Mouse (Mus musculus) cerebellum, postnatal 25 days (tissue): ENCODE measurements around the gene Slc29a4.

Experiments used
- DNase-seq, 2 experiments: peaks; one replicate each; pipeline ENCODE4 v3.0.0; 2021; ENCODE audit warnings: mixed read lengths in 2 of 2

The Slc29a4 gene

DNA sequence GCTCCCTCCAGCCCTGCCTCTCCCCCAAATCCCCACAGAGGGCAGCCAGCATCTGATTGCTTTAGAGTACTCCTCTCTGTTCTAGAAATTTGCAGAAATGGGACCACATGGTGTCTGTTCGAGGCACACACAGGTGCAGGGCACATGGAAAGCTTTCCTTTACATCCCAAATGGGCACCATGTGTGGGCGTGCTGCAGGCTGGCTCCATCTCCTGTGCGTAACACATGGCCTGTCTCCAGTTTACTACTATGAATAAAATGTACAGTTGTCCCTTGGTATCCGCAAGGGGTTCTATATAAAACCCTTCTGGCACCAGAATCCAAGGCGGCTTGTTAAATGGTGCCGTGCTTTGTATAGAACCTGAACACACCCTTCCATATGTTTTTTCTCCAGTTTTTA, 4.6 kb downstream of the Slc29a4 start:
- peak; percentile 18 to 40 for DNase-seq

DNA sequence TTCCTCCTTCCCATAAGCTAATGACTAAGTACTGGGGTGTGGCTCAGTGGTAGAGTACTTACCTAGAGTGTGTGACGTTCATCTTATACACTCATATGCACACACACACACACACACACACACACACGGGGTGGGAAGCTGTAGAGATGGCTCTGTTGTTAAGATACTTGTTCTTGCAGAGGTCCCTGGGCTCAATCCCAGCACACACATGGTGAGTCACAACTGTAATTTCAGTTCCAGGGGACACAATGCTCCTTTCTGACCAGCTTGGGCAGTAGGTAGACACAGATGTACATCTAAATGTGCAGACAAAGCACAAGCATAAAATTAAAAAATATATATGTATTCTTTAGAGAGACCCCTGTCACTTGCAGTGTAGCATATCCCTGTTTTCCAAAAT, 5.4 kb downstream of the Slc29a4 start:
- no peak for DNase-seq

DNA sequence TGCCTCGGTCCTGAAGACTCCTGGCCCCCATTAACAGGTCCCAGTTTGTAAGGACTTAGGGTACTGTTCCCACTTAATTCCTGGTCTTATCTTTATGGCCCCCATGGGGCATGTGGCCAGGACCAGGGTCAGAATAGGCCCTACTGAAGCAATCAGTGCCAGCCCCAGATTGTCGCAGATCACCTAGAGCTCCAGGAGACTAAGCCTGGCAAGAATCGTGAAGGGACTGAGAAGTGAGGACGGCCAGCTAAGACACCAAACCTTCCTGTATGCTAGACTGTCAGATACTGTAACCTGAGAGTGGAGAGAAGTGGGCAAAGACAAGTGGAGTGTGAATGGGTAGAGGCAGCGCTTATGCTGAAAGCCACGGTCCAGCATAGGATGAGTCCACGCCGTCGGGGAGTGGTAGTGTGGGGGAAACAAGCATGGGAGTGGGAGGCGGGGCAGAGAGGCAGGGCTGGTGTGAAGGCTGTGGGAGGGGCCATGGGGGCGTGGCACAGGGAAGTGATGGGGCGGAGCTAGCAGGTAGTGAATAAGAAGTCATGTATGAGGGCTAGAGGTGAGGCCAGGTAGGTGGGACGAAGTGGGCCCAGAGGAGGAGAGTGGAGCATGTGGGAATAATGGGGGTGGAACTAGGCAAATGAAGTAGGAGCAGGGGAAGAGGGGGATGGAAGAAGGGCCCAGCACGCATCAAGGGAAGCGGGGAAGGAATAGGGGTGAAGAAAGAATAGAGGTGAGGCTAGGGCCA, 8.7 kb downstream of the Slc29a4 start:
- DNase-seq, result peak in 1 of 2 experiments; percentile 72

DNA sequence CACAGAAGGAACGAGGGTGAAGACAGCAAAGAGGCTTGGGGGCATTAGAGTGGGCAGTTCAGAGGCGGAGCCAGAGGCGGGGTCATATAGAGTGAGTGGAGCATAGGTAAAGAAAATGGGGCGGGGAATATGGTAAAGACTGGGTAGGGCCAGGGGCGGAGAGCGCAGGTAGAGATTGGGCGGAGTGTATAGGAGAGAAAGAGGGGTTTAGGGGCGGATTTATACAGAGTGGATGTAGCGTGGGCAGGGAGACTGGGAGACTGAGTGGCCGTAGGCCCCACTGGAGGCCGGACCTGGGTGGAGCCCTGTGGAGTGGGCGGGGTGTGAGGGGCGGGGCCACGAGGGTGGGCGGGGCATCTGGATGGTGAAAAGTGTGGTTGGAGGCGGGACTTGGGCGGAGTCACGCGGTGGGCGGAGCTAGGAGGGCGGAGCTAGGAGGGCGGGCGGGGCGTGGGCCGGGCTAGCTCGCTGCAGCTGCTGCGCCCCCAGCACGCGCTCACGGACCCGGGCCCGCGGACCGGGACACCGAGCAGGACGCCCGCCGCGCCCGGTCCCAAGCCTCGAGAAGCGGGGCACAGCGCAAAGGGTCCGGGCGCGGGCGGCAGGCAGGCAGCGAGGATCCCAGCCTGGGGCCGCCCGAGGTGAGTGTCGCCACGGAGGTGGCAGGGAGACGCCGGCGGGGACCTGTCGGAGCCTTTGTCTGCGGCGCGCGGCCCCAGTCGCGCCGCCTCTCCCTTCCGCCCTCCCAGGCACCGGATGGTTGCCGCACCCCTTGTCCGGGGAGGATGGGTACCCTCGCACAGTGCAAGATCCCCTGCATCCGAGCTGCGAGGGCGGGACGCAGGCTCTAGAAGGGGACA, 9.6 kb downstream of the Slc29a4 start:
- DNase-seq, result peak; percentile 71 to 87

DNA sequence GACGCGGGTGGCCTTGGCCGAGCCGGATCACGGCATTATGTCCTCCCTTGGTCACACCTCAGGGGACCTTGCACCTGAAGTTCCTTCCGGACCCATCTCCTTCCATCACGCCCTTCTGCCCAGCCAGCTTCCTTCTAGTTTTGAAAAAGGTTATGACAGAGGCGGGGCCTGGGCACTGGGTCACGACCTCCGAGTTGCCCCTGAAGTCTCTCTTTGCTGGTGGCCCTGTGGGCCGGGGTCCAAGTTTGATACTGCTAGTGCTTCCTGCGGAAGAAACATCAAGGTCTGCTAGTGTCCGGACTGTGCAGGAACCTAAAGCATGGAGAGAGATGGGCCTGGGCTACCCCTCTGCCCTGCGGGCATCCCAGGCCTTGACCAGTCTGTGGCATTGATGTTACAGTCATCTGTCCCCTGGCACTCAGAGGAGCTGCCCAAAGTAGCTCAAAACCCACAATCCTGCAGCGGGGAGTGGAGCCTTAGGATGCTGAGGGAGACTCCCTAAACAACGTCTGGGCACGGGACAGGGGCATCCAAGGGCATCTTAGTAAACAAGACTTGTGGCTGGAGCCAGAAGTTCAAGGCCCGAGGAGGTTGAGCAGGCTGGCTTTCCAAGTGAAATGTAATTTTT, 10.3 kb downstream of the Slc29a4 start:
- peak in 1 of 2 experiments; percentile 56 for DNase-seq

DNA sequence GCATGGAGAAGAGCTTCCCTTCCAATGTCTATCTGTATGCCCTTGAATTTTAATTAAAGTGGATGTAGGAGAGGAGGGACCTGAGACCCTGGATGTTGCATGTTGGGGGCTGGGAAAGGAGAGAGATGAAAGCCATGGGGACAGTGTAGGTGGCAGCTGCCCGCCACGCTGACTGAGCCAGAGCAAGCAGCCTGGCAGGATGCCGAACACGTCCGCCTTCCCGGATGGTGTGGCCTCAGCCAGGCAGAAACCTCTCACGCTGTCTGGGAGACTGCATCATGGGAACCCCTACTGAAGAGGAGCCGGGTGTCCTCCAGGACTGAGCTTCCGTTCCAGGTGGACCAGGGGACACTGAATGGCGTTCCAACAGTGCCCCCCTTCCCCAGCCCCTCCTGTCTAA, 11.3 kb downstream of the Slc29a4 start:
- DNase-seq, result peak; percentile 88 to 94

DNA sequence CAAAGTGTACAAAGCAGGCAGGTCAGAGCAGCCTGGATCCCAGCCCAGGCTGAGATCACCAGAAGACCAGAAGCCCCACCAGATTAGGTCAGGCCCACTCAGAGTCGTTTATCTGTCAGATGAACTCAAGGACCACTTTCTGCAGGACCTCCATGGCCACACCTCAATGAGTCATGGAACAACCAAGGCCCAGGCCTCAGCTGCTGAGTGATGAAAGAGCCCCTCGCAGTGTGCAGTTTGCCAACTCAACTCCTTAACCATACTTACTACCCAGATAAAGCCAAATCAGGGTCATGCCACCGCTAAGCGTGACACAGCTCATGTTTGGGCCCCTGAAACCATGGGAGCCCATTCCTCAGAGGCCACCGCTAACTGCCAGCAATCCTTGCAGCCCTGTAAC, 15.4 kb downstream of the Slc29a4 start:
- no peak for DNase-seq

DNA sequence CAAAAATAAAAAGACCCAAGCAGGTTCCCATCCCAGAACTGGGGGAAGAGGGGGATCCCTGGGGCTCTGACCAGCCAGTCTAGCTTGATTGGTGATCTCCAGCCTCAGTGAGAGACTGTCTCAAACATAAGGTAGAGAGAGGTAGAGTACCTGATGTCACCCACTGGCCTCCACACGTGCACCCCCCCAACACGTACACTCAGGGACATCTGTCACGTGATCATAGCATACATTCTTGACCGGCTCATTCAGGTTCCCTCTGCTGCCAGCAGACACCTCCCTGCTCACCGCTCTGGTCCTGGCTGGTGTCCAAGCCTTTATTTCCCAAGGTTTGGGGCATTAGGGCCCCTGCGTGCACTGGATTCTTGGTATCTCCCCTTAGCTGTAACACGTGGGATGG, 17.1 kb downstream of the Slc29a4 start:
- no peak for DNase-seq

DNA sequence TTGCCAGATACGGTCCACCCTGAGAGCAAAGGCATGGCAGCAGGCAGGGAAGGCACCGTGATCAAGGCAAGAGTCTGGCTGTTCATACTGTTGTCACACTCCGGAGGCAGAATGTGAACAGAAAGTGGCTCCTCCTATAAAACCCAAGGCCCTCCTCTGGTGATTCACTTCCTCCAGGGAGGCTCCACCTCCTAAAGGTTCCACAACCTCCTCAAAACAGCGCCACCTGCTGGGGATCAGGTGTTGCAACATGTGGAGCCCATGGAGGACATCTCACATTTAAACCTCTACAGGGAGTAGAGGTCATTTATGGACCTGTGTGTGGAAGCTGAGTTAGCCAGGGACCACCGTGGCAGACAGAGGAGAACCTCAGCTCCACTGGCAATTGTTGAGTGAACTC, 20.1 kb downstream of the Slc29a4 start:
- no peak for DNase-seq

DNA sequence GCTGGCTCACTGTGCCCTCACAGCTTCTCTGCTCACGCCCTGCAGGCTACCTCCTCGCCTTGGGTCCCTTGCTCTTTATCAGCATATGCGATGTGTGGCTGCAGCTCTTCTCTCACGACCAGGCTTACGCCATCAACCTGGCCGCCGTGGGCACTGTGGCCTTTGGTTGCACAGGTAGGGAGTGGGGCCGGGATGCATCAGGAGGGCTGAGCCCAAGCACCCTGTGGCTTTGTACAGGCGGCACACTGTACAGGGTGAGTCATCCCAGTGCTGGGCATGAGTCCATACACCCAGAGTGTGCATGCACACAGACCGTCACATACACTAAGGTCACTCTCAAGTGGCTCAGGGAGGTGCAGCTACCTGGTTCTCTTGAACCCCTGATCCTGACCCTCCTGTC, 21.7 kb downstream of the Slc29a4 start:
- peak; percentile 78 to 88 for DNase-seq

DNA sequence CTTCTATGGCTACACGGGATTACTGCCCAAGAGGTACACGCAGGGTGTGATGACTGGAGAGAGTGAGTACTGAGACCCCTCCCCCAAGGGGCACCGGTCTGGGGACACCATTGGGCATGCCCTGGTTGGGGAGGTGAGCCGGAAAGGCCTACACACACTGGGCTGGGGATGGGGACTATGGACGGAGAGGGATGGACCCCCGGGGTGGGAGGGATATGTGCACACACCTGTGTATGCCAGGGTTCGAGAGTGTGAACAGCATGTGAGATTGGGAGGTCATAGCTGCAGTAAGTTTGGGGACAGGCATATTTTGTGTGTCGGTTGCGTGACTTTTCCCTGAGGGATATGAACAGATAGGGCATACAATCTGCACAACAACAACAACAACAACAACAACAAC, 22.7 kb downstream of the Slc29a4 start:
- no peak for DNase-seq

DNA sequence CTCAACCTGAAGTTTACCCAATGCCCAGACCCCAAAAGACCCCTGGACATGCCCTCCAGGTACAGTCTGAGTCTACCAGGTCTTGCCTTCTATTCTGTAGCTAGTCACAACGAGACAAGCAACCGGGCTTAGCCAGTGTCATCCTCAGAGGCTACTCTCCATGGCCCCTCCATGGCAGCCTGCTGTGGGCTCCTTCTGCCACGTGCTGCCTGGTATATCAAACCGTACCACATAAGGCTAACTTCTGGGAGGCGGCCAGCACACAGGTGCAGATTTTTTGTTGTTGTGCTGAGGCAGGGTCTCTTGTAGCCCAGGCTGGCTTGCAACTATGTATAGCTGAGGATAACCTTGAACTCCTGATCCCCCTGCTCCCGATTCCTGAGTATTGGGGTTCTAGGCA, 23.7 kb downstream of the Slc29a4 start:
- DNase-seq, result peak; percentile 77 to 85

DNA sequence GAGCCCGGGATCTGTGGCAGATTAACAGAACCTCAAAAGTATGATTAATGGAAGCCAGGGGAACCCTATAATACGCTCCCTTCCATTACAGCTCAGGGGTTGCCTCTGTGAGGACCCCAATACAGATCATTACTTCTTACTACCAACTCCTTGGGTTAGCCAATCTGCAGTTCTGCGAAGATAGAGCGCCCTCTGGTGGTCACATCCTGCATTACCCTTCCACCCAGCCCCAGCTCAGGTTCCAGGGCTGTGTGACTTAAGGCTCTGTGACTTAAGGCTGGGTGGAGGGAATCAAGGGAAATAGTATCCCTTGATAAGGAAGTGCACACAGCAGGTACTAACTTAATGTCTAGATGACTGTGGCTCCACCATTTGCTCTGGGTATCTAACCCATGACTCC, 25.7 kb downstream of the Slc29a4 start:
- DNase-seq, result peak; percentile 93 to 94

DNA sequence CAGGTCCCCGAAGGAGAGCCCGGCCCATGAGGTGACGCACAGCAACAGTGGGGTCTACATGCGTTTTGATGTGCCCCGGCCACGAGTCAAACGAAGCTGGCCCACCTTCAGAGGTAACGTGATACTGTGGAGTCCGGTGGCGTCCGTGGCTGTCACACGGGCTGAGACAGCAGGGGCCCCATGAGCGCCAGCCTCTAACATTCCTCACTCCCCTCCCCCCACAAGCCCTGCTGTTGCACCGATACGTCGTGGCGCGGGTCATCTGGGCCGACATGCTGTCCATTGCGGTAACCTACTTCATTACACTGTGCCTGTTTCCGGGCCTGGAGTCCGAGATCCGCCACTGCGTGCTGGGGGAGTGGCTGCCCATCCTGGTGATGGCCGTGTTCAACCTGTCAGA, 26.2 kb downstream of the Slc29a4 start:
- DNase-seq, result no peak

DNA sequence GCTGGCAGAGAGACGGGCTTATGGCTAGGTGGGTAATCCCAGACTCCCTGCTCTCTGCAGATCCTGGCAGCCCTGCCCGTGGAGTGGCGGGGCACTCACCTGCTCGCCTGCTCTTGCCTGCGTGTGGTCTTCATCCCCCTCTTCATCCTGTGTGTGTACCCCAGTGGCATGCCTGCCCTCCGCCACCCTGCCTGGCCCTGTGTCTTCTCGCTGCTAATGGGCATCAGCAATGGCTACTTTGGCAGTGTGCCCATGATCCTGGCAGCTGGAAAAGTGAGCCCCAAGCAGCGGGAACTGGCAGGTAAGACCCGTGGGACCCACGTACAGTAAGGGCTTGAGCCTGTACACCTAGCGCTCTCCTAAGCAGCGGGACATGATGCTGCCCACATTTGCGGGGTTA, 27.6 kb downstream of the Slc29a4 start:
- DNase-seq, result no peak

DNA sequence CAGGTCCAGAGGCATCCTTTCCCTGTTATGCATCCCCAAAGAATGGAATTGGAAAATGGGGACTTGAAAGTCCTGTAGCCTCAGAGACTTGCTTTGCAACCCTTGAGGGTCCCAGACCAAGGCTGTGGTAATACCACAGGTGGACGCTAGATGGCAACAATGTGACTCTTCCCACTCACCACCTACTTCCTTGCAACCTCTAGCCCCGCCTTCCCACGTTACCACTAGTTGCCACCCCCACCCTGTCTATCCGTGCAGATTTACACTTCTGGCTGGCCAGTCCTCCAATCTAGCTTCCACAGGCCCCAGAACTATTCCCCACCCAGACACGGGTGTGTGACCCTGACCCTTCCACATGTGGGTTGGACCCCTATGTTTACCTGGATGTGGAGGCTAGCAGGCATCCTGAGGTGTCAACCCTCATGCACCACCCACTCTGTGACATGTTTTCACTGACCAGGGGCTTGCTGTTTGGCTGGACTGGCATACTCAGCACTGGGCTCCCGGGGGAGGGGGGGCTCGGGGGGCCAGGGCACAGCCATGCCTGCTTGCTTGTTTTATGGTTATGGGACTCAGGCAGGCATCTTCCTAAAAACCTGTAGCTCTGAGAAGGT, 31.3 kb downstream of the Slc29a4 start:
- peak; percentile 69 to 82 for DNase-seq

DNA sequence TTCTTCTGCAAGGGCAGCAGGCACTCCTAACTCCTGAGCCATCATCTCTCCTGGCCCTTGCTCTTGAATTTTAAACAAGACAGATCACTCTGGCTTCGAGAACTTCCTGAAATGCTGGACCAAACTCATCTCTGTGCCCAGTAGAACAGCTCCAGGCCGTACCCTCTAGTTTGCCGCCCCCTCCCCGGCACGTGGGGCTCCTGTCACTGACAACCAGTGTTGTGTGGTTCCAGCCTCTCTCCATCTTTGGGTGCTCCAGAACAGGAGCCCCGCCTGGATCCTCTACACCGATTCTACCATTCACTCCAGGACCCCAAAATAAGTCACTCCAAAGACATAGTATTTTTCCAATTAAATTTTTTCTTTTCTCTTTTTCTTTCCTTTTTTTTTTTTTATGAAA, 32.0 kb downstream of the Slc29a4 start:
- no peak for DNase-seq

DNA sequence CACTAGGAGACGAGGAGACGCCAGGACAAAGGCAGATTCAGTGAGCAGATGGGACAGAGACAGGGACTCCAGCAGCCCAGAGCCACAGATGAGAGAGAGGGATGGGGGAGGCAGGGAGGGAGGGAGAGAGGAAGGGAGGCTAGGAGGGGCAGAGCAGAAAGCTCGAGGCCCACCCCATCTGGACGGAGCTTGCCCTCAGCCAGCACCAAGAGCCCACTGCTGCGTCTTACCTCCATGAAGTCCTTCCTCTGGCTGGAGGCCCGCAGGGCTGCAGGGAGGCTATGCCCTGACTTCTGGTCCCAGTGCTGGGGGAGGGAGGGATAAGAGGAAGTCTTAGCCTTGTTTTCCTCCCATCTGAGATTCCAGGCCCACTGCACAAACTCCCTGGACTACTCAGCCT, 34.4 kb downstream of the Slc29a4 start:
- DNase-seq, result no peak

DNA sequence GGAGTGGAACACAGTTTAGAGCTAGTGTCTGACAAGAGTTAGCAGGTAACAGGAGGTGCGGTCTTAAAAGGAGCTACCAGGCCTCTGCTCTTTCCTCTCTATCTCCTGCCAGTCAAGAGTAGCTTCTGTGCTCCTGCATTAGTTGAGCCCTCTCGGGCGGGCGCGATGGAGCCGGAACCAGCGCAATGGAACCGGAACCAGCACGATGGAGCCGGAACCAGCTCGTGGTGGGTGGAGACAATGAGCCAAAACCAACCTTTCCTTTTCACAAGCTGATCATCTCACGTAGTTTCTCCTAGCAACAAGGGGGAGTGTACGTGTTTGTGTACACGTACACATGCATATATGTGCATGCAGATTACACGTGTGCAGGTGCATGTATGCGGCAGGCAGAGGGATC, 36.0 kb downstream of the Slc29a4 start:
- no peak for DNase-seq

DNA sequence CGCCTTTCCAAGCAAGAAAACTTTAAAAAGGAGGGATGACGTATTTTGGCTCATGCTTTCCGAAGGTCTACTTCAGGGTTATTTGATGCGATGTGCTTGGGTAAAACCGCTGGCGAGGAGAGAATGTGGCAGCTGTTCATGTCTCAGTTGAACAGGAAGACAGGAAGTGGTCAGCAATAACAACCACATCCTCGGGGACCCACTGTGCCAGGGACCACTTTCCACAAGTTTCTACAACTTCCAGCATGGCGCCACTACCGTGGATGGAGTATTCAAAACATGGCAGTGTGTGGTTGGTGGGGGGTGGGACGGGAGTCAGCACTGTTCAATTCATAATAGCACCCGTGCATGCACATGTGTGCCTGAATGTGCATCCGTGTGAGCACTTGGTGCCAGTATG, 38.0 kb downstream of the Slc29a4 start:
- DNase-seq, result no peak

DNA sequence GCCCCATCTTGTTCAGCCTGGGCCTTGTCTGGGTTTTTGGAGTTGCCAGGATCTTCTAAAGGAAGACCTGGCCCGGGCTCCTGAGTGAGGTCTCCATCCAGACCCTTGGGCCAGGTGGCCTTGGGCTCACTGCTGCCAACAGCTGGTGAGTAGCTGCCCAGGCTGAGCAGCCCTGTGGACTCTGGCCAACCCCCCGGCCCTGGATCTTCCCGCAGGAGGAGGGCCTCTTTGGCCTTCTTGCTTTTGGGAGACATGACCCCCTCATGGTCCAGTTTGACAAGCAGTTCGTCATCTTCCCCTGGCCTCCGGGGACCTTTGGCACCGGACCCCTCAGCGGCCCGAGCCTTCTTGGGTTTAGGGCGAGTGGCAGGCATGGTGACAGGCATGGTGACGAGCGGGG, 39.6 kb downstream of the Slc29a4 start:
- no peak for DNase-seq

DNA sequence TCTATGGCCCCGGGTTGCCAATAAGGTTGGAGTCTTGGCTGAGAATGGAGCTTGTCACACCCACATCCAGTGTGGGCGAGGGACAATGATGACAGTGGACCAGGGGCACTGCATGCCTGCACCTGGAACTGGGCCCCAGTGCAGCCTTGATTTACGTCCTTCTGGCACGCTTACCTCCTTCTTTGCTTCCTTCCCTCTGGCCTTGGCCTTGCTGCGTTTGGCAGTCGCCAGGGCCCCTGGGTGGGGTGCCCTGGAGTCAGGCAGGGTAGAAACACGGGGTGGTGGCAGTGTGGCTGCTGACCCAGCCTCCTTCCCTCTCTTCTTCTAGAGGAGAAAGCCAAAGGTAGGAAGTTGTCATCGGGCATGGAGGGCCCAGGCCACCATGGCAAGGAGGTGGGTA, 47.6 kb downstream of the Slc29a4 start:
- DNase-seq, result no peak

DNA sequence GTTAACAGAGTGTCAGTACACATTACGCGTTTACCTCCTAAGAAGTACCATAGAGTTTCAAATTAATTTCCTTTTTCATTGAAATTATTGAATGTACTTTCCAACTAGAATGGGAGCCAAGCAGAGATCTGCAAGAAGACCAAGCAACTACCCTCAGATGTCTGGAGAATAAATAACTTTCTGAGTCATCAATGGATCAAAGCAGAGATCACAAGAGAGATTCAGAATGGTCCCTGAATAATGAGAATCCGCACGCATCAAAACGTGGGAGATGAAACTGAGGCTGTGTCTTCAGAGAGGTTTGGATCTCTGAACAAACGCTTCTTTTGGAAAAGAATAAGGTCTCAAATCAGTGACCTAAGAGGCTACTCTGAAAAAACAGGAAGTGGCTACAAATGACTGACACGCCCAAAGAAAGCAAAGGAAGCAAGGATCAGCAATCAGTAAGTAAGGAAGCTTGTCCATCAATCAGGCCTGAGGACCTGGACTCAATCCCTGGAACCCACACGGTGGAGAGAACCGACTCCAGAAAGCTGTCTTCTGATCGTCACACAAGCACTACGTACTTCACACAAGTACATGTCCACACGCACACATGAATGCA, 54.8 kb downstream of the Slc29a4 start:
- DNase-seq, result no peak
